Mouse (Mus musculus) Muller cell, postnatal 12 days (primary cell): ENCODE data around the gene Setd6.
A peak's percentile ranks its signal among the peaks of the same experiment; 100 is the strongest.

Experiments
- DNase-seq: peaks from one replicate; pipeline ENCODE4 v3.0.0-alpha.2; 2015; ENCODE audit errors: inconsistent ontology term

Setd6 gene

DNA sequence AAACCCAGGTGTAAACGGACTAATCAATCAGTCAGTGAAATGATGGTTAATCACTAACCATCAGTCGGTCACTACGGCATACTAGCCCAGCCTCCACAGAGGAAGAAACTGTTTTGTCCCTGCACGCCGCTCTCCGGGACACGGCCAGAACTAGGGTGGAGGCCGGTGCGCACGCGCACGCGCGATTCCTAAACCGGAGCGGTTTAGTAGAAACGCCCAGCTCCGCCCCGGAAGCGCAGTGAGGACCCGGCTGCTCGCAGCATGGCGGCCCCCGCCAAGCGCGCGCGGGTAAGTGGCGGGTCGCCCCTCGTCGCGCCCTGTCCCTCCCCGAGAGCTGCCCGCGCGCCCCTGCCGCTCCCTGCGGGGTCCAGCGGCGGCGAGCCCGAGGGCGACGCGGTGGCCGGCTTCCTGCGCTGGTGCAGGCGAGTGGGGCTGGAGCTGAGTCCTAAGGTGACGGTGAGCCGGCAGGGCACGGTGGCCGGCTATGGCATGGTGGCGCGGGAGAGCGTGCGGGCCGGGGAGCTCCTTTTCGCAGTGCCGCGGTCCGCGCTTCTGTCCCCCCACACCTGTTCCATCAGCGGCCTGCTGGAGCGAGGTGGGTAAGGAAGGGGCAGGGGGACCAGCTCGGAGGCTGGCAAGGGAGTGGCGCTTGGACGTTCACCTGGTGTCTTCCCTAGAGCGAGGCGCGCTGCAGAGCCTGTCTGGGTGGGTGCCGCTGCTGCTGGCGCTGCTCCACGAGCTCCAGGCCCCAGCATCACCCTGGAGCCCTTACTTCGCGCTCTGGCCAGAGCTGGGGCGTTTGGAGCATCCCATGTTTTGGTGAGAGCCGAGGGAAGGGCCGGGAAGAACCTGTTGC lies at the start of gene Setd6:
Gene Setd6, plus strand, starts transcription at position 206 of the 856 bp plus-strand sequence.
- peak; percentile 90 for DNase-seq

DNA sequence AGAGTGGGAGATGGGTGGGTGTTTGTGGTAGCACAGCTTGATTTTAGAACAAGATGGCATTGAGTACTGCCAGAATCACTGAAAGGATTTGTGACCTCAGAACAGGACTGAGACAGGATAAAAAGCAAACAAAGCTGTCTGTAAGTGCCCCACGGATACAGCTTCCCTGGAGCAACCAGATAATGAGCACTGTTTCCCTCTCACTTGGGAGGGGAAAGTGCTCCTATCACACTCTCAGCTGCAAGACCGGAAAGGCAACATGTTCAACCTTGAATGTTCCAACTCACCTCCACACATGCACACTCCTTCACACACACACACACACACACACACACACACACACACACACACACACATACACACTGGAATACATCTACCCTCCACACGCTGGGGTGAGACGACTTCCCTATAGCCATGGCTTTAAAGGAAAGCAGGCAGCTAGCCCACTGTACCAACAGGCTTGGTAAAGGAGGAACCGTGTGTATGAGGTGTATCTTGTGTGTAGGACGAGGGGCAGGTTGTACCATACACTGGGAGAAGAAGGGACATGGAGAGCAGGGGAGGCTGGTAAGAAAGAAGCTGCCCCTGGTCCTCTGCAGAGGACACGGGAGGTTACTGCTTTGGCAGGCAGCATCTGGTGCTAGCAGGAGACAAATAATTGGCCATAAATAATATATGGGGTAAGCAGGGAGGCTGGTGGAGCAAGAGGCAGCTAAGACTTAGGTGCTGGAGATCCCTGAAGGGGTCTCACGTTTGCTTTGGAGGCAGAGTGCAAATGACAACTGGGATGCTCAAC lies 47.3 kb upstream of the Setd6 start:
- no peak for DNase-seq

- no peak for DNase-seq
Measured at GRCm38 (mm10) chr8:95669967-95670366, 45.7 kb upstream of the Setd6 start.

GRCm38 (mm10) chr8:95671861-95672260 lies 43.8 kb upstream of the Setd6 start:
- no peak for DNase-seq

GRCm38 (mm10) chr8:95672811-95673210 lies 42.9 kb upstream of the Setd6 start:
- no peak for DNase-seq

DNA sequence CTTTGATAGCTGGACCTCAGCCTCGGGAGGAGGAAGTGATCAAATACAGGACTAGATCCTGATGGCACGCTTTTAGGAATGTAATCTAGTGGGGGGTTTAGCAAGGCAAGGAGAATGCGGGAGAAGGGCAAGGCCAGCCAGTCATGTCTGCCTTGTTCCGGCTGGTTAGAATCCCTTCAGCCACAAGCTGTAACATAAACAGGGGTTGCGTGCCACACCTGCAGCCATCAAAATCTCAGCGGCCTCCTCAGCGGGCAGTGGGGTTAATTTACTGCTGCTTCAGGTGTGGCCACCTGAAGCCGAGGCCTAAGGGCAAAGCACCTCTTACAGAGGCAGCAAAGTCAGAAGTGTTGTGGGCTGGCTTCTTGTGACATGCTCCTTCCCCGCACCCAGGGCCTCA lies 39.0 kb upstream of the Setd6 start, which contains the start of gene Ndrg4:
Gene Ndrg4, plus strand, starts transcription at position 350 of the 400 bp plus-strand sequence.
- no peak for DNase-seq

DNA sequence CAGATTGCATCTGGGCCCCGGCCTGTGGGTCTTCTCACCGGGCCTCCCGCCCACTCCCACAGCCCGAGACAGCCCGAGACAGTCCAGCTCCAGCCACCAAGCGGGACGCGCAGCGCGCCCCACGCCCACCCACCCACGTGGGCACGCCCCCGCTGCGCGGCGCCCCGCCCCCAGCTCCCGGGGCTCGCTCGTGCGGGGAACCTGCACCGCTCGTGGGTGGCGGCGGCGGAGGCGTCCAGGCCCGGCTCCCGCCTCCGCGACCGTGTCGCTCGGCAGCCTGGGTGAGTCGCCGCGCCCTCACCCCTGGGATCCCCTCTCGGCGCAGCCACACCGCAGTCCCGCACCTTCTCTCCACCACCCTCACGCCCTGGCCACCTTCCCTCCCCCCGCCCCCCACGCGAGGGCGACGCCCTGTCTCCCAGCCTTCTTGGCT lies 38.1 kb upstream of the Setd6 start:
- no peak for DNase-seq

- DNase-seq: peak; percentile 34
Measured at GRCm38 (mm10) chr8:95678024-95678611, 37.6 kb upstream of the Setd6 start.

- no peak for DNase-seq
Measured at GRCm38 (mm10) chr8:95688073-95688672, 27.5 kb upstream of the Setd6 start.

- no peak for DNase-seq
Measured at GRCm38 (mm10) chr8:95690929-95691541, 24.6 kb upstream of the Setd6 start.

DNA sequence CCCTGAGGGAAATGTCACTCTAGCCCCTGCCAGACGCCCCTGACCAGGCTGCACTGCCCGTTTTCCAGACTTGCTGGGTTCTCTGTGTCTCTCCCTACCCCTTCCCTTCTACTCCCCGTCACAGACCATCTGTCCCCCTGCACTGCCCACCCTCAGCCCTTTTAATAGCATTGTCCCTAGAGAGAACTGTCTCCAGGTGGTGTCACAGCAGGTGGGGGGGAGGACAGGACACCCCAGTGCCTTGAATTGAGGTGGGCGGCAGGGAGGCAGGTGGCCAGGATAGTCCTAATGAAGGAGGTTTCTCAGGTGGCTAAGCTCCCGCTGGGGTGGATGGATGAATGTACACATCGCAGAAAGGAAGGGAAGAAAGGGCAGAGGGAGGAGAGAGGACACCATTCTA lies 21.1 kb upstream of the Setd6 start:
- DNase-seq: no peak

DNA sequence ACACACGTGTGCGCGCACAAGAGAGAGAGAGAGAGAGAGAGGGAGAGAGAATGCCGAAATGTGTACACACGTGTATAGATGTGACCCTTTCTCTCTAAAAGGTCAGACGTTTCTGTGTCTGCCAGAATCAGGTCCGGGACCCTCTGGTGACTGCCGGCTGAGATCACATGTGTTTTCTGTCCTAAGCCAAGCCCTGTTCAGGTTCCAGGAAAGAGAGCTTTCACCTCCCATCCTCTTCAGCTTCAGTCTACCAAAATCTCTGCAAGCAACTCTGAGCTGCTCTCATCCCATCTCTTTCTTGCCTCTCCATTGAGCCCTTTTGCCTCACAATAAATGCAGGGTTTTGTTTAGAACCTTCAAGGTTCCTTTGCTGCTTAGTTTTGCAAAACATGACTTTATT lies 19.0 kb upstream of the Setd6 start:
- DNase-seq: no peak

DNA sequence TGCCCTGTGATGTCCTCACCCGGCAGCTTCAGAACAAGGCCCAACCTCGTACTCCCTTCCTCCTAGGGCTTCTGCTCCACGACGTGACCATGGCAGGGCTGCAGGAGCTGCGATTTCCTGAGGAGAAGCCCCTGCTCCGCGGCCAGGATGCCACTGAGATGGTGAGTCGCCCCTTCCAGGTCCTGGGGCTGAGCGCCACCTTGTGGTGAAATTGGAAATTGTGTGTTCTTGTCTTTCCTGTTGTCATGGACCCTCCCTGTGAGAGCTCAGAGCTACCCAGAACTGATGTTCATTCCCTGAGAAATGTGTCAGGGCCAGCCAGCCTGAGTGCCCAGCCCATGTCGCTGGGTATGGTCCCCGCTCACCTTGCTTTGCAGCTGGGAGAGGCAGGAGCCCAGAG lies 18.6 kb upstream of the Setd6 start:
- peak; percentile 80 for DNase-seq

DNA sequence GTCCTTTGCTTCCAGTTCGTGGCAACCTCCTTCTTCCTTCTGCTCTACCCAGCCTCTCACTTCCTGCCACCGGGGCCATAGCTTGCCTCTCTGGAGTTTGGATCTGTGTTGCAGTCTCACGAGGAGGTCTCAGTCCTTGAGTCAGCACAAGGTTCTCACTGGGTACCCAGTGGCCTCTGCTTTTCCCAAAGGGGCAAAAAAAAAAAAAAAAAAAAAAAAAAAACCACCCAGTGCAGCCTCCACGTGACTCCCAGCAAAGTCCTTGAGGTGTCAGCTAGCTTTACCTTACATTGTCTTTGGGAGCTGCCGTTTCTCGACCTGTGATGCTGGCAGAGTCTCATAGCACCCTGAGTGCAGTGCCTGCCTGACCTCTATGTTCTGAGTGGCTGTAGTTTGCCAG lies 17.5 kb upstream of the Setd6 start:
- no peak for DNase-seq

- no peak for DNase-seq
Measured at GRCm38 (mm10) chr8:95700282-95700681, 15.4 kb upstream of the Setd6 start.

GRCm38 (mm10) chr8:95701809-95702208 lies 13.9 kb upstream of the Setd6 start:
- DNase-seq: no peak

GRCm38 (mm10) chr8:95702480-95703446 lies 12.9 kb upstream of the Setd6 start:
- DNase-seq: peak; percentile 92

GRCm38 (mm10) chr8:95703461-95704260 lies 12.0 kb upstream of the Setd6 start:
- peak; percentile 85 for DNase-seq

GRCm38 (mm10) chr8:95704538-95704937 lies 11.1 kb upstream of the Setd6 start:
- DNase-seq: no peak
